Mouse (Mus musculus): Measurements from ENCODE around the gene Pnkd. TPM values are rescaled to one million over a fixed set of nuclear protein-coding genes. Genes with fewer than 3 reads are reported as not detected.

The Pnkd gene
- total RNA-seq, 1 experiment from 2014 or later, result 29.0 TPM

- no peak for ATAC-seq (replicated peaks in 1 of 2; ENCODE audit: insufficient read depth in 1 of 2, low FRiP score in 2 of 2, low TSS enrichment in 1 of 2, low read depth in 1 of 2, poor library complexity in 2 of 2, severe bottlenecking in 2 of 2)
These were observed 102.8 kb downstream of the Pnkd start for GRCm38 (mm10) chr1:74387386-74387988.

- ATAC-seq (replicated peaks in 1 of 2; ENCODE audit: insufficient read depth in 1 of 2, low FRiP score in 2 of 2, low TSS enrichment in 1 of 2, low read depth in 1 of 2, poor library complexity in 2 of 2, severe bottlenecking in 2 of 2), result no peak
These were observed 103.7 kb downstream of the Pnkd start for GRCm38 (mm10) chr1:74388398-74388920.

GRCm38 (mm10) chr1:74389831-74390286 is 105.1 kb downstream of the Pnkd start:
- peak; percentile 33 to 36 for ATAC-seq (replicated peaks in 1 of 2; ENCODE audit: insufficient read depth in 1 of 2, low FRiP score in 2 of 2, low TSS enrichment in 1 of 2, low read depth in 1 of 2, poor library complexity in 2 of 2, severe bottlenecking in 2 of 2)

- no peak for ATAC-seq (replicated peaks in 1 of 2; ENCODE audit: insufficient read depth in 1 of 2, low FRiP score in 2 of 2, low TSS enrichment in 1 of 2, low read depth in 1 of 2, poor library complexity in 2 of 2, severe bottlenecking in 2 of 2)
These were observed 105.7 kb downstream of the Pnkd start for GRCm38 (mm10) chr1:74390287-74390906.

GRCm38 (mm10) chr1:74390924-74391748 is 106.4 kb downstream of the Pnkd start, which contains the start of gene Ctdsp1:
Ctdsp1 (plus strand) TSS chr1:74391509.
- ATAC-seq (replicated peaks in 1 of 2; ENCODE audit: insufficient read depth in 1 of 2, low FRiP score in 2 of 2, low TSS enrichment in 1 of 2, low read depth in 1 of 2, poor library complexity in 2 of 2, severe bottlenecking in 2 of 2), result peak; percentile 30 to 47

GRCm38 (mm10) chr1:74391844-74392441 is 107.2 kb downstream of the Pnkd start:
- peak in 1 of 2 experiments; percentile 15; a peak in 1 of 4 replicates for ATAC-seq (replicated peaks in 1 of 2; ENCODE audit: insufficient read depth in 1 of 2, low FRiP score in 2 of 2, low TSS enrichment in 1 of 2, low read depth in 1 of 2, poor library complexity in 2 of 2, severe bottlenecking in 2 of 2)

- ATAC-seq (replicated peaks in 1 of 2; ENCODE audit: insufficient read depth in 1 of 2, low FRiP score in 2 of 2, low TSS enrichment in 1 of 2, low read depth in 1 of 2, poor library complexity in 2 of 2, severe bottlenecking in 2 of 2), result no peak
These were observed 107.8 kb downstream of the Pnkd start for GRCm38 (mm10) chr1:74392446-74392994.

- no peak for ATAC-seq (replicated peaks in 1 of 2; ENCODE audit: insufficient read depth in 1 of 2, low FRiP score in 2 of 2, low TSS enrichment in 1 of 2, low read depth in 1 of 2, poor library complexity in 2 of 2, severe bottlenecking in 2 of 2)
These were observed 108.3 kb downstream of the Pnkd start for GRCm38 (mm10) chr1:74393010-74393409.

- ATAC-seq (replicated peaks in 1 of 2; ENCODE audit: insufficient read depth in 1 of 2, low FRiP score in 2 of 2, low TSS enrichment in 1 of 2, low read depth in 1 of 2, poor library complexity in 2 of 2, severe bottlenecking in 2 of 2), result no peak
These were observed 109.0 kb downstream of the Pnkd start for GRCm38 (mm10) chr1:74393697-74394096.

GRCm38 (mm10) chr1:74394311-74394710 is 109.6 kb downstream of the Pnkd start:
- no peak for ATAC-seq (replicated peaks in 1 of 2; ENCODE audit: insufficient read depth in 1 of 2, low FRiP score in 2 of 2, low TSS enrichment in 1 of 2, low read depth in 1 of 2, poor library complexity in 2 of 2, severe bottlenecking in 2 of 2)

- ATAC-seq (replicated peaks in 1 of 2; ENCODE audit: insufficient read depth in 1 of 2, low FRiP score in 2 of 2, low TSS enrichment in 1 of 2, low read depth in 1 of 2, poor library complexity in 2 of 2, severe bottlenecking in 2 of 2), result no peak
These were observed 110.1 kb downstream of the Pnkd start for GRCm38 (mm10) chr1:74394858-74395257.

GRCm38 (mm10) chr1:74395290-74395689 is 110.6 kb downstream of the Pnkd start:
- no peak for ATAC-seq (replicated peaks in 1 of 2; ENCODE audit: insufficient read depth in 1 of 2, low FRiP score in 2 of 2, low TSS enrichment in 1 of 2, low read depth in 1 of 2, poor library complexity in 2 of 2, severe bottlenecking in 2 of 2)

- ATAC-seq (replicated peaks in 1 of 2; ENCODE audit: insufficient read depth in 1 of 2, low FRiP score in 2 of 2, low TSS enrichment in 1 of 2, low read depth in 1 of 2, poor library complexity in 2 of 2, severe bottlenecking in 2 of 2), result peak; percentile 2 to 8; a peak in 2 of 4 replicates
These were observed 111.9 kb downstream of the Pnkd start for GRCm38 (mm10) chr1:74396456-74397222.

GRCm38 (mm10) chr1:74397268-74397918 is 112.7 kb downstream of the Pnkd start:
- peak; percentile 83 to 85 for ATAC-seq (replicated peaks in 1 of 2; ENCODE audit: insufficient read depth in 1 of 2, low FRiP score in 2 of 2, low TSS enrichment in 1 of 2, low read depth in 1 of 2, poor library complexity in 2 of 2, severe bottlenecking in 2 of 2)

- peak; percentile 24 to 41; a peak in 3 of 4 replicates for ATAC-seq (replicated peaks in 1 of 2; ENCODE audit: insufficient read depth in 1 of 2, low FRiP score in 2 of 2, low TSS enrichment in 1 of 2, low read depth in 1 of 2, poor library complexity in 2 of 2, severe bottlenecking in 2 of 2)
These were observed 113.3 kb downstream of the Pnkd start for GRCm38 (mm10) chr1:74397919-74398451.

GRCm38 (mm10) chr1:74400531-74400930 is 115.8 kb downstream of the Pnkd start:
- ATAC-seq (replicated peaks in 1 of 2; ENCODE audit: insufficient read depth in 1 of 2, low FRiP score in 2 of 2, low TSS enrichment in 1 of 2, low read depth in 1 of 2, poor library complexity in 2 of 2, severe bottlenecking in 2 of 2), result no peak
